Mouse (Mus musculus) C2C12 (cell line): ENCODE data around the gene Brinp1. TPM values are rescaled to one million over a fixed set of nuclear protein-coding genes. Genes with fewer than 3 reads are reported as not detected.

Experiments
- H3K27me3 ChIP-seq: one replicate; pipeline ENCODE4 v1.6.1; 2011; ENCODE audit not compliant: control insufficient read depth, insufficient read depth, insufficient read length
- H3K36me3 ChIP-seq: one replicate; pipeline ENCODE4 v1.6.1; 2011; ENCODE audit not compliant: control insufficient read depth, insufficient read depth
- H3K4me3 ChIP-seq: one replicate; pipeline ENCODE4 v1.5.1; 2011; ENCODE audit warnings: mild to moderate bottlenecking, control low read depth; ENCODE audit not compliant: poor library complexity, insufficient read depth, severe bottlenecking
- H3K79me2 ChIP-seq: one replicate; pipeline ENCODE4 v1.6.1; 2011; ENCODE audit not compliant: control insufficient read depth, insufficient read depth
- H3K79me3 ChIP-seq: one replicate; pipeline ENCODE4 v1.6.1; 2011; ENCODE audit warnings: low read depth, control low read depth
- H3ac ChIP-seq: one replicate; pipeline ENCODE3; 2011; ENCODE audit warnings: low read depth; ENCODE audit not compliant: control insufficient read depth, insufficient read length
- CEBPB ChIP-seq: IDR thresholded peaks from one replicate; pipeline ENCODE4 v1.6.1; 2011; ENCODE audit warnings: low read depth, mild to moderate bottlenecking, control low read depth, moderate library complexity
- CTCF ChIP-seq: IDR thresholded peaks from one replicate; pipeline ENCODE4 v1.5.1; 2011; ENCODE audit not compliant: control insufficient read depth, insufficient read depth, insufficient read length
- FOSL1 ChIP-seq: IDR thresholded peaks from one replicate; pipeline ENCODE4 v1.8.0; 2011; ENCODE audit warnings: mild to moderate bottlenecking, low read length; ENCODE audit not compliant: poor library complexity, insufficient read depth, severe bottlenecking
- MAX ChIP-seq: IDR thresholded peaks from one replicate; pipeline ENCODE4 v1.6.1; 2011; ENCODE audit warnings: mild to moderate bottlenecking, control low read depth
- MYOD1 ChIP-seq: IDR thresholded peaks from one replicate; pipeline ENCODE4 v1.6.1; 2011; ENCODE audit warnings: low read depth; ENCODE audit not compliant: control insufficient read depth, insufficient read length
- MYOG ChIP-seq: IDR thresholded peaks from one replicate; pipeline ENCODE4 v1.6.1; 2011; ENCODE audit not compliant: control insufficient read depth, insufficient read length; ENCODE audit errors: extremely low read depth
- USF1 ChIP-seq: IDR thresholded peaks from one replicate; pipeline ENCODE4 v1.6.1; 2011; ENCODE audit warnings: low read depth, mild to moderate bottlenecking, control low read depth, moderate library complexity
- long read RNA-seq, 2 experiments: library from polyadenylated mRNA; unstranded; transcript quantifications; one replicate each; pipeline ENCODE4 v2.0.0; 2019 to 2020
- polyA plus RNA-seq: library from polyadenylated mRNA; unstranded; fragments of >200 nt; fragmentation: generic; extraction: Trizol; gene quantifications from one replicate; pipeline ENCODE4 v1.2.1, GENCODE M21; 2012; ENCODE audit warnings: missing spikeins

Gene Brinp1
- 0.01 TPM for polyA plus RNA-seq
- long read RNA-seq, experiment 1, result 0 reads
- long read RNA-seq, experiment 2, result 0 reads

DNA sequence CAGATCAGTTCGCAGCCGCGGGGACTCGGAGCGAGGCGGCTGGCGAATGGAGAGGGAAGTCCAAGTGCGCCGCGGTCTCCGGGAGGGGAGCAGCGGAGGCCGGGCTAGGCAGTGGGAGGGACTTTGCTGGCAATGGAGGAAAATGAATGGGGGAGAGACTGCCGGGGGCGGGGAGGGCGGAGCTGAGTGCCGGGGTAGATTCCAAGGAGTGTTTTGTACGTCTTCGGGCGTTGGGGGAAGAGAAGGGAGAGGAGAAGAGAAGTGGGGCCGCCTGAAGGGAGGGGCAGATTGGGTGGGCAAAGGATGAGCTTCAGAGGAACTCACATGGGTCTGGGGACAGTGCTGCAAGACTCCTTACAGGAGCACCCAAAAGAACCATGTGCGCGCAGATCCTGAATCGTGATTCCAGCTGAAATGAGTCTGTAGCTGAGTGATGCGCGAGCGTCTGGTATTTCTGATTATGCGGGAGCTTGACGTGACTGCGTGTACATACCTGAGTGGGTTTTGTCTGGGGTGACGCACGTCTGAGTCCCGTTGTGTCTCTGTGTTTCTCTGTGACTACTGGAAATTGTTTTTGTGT is at the start of gene Brinp1:
Gene Brinp1 (minus strand): TSS at position 76 of the 580 bp plus-strand sequence.
- Histone ChIP-seq H3K4me3 (no peak within 1 kb of the TSS), H3K79me3 (no peaks in the 10 kb centered on the region), H3K36me3 (no peaks in the 10 kb centered on the region), H3K79me2 (no peaks in the 10 kb centered on the region), H3K27me3 (no peaks in the 10 kb centered on the region), H3ac (no peak within 1 kb of the TSS)
- TF ChIP-seq CTCF, result no peak
- TF ChIP-seq FOSL1, result no peak
- no peak for TF ChIP-seq MYOG
- no peak for TF ChIP-seq USF1
- no peak for TF ChIP-seq CEBPB
- TF ChIP-seq MYOD1, result no peak
- no peak for TF ChIP-seq MAX

DNA sequence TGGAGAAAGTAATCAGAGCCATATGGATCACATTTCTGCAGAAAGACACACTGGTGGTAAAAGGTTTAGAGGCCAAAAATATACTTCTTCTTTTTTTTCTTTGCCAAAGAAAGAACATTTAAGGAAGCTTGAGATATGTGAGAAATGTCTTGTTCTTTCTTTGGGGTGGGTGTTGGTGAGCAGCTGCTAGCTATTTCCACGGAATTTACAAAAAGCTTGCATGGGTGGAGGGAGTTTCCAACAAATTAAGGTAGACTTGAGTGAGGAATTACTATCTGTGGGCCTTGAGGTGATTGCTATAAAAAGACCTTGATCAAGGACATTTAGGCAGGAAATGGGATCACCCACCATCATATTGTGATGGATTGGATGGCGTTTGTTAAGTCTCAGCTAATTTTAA is 3.1 kb upstream of the Brinp1 start:
- no peak overlapping the region for H3K4me3 ChIP-seq
- TF ChIP-seq MYOG (no peak), MYOD1 (no peak), CTCF (no peak), USF1 (no peak), CEBPB (no peak)
- H3ac ChIP-seq, result no peak overlapping the region
- H3K79me2 ChIP-seq, result no peaks in the 10 kb centered on the region
- no peaks in the 10 kb centered on the region for H3K27me3 ChIP-seq
- H3K79me3 ChIP-seq, result no peaks in the 10 kb centered on the region
- no peaks in the 10 kb centered on the region for H3K36me3 ChIP-seq

DNA sequence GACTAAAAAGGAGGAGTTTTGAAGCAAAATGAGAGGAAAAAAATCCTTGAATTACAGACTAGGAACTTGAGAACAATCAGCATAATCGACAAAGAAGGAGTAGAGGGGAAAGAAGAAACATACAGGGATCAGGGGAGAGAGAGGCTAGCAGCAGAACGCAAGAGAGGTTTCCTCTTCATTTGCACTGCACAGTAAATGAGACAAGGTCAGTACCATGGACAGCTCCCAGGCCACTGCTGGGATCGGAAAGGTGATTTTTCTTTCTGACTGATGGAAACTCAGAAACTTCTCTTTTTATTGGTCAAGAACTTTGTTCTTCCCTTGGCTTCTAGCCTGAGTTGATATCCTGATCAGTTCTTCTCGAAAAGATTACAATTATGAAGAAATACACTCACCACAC is 1.4 kb upstream of the Brinp1 start:
- Histone ChIP-seq H3K36me3 (no peaks in the 10 kb centered on the region), H3K27me3 (no peaks in the 10 kb centered on the region), H3K79me2 (no peaks in the 10 kb centered on the region), H3K79me3 (no peaks in the 10 kb centered on the region), H3K4me3 (no peak overlapping the region), H3ac (no peak overlapping the region)
- no peak for TF ChIP-seq CEBPB
- TF ChIP-seq MYOD1, result no peak
- no peak for TF ChIP-seq MAX

- TF ChIP-seq FOSL1 (no peak), CTCF (no peak)
- Histone ChIP-seq H3K79me2 (no peaks in the 10 kb centered on the region), H3K27me3 (no peaks in the 10 kb centered on the region), H3K79me3 (no peaks in the 10 kb centered on the region), H3K36me3 (no peaks in the 10 kb centered on the region), H3ac (no peak overlapping the region), H3K4me3 (no peak overlapping the region)
These were observed 403 bp downstream of the Brinp1 start for GRCm38 (mm10) chr4:68953667-68954321.

DNA sequence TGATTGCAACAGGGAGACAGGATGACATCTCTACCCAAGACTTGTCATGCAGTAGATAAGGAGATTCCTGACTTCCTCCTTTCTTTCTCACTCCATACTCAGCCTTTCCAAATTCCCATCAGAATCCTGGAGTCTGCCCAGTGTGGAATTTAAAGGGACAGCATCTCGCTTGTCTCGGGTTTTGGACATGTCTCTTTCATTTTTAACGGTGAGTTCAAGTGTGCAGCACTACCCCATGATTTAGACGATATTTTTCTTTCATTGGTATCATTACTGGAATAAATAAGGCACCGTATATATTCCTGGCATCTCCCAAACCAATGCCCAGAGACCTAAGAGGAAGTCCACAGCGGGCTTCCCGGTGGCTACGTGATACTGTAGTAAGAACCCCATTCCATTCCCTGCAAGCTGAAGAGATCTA is 1.1 kb downstream of the Brinp1 start:
- H3K4me3 ChIP-seq, result no peak overlapping the region
- no peak for TF ChIP-seq FOSL1
- TF ChIP-seq CEBPB, result no peak
- TF ChIP-seq USF1, result no peak
- TF ChIP-seq MYOG, result no peak
- TF ChIP-seq CTCF, result no peak
- no peak for TF ChIP-seq MYOD1
- no peak for TF ChIP-seq MAX
- no peak overlapping the region for H3ac ChIP-seq
- H3K79me3 ChIP-seq, result no peaks in the 10 kb centered on the region
- no peaks in the 10 kb centered on the region for H3K36me3 ChIP-seq
- H3K79me2 ChIP-seq, result no peaks in the 10 kb centered on the region
- H3K27me3 ChIP-seq, result no peaks in the 10 kb centered on the region

DNA sequence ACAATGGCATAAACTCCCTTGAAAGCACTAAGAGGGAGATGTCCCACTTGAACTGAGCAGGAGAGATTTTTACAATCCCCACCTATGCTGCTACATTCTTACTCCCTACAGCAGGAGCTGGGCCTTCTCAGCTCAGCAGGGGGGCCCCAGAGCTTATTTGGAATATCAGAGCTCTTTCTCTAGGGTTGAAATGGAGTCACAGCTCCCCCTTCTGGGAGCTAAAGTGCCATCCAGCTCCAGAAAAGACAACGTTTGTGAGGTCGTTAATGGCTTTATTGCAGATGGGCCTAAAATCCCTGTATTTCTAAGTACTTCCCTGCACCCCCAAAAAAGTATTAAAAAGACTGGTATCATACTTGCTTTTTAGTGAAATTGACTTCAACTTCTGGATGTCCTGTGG is 3.6 kb downstream of the Brinp1 start:
- Histone ChIP-seq H3K79me2 (no peaks in the 10 kb centered on the region), H3ac (no peak overlapping the region), H3K79me3 (no peaks in the 10 kb centered on the region), H3K4me3 (no peak overlapping the region), H3K36me3 (no peaks in the 10 kb centered on the region), H3K27me3 (no peaks in the 10 kb centered on the region)
- no peak for TF ChIP-seq MAX
